Mouse (Mus musculus) layer of hippocampus, adult 2 months (tissue): ENCODE measurements around the gene Kcnj11. TPM values are rescaled to one million over a fixed set of nuclear protein-coding genes. Genes with fewer than 3 reads are reported as not detected.

Experiments used
- DNase-seq, 2 experiments: peaks; one replicate each; pipeline ENCODE4 v3.0.0; 2022; ENCODE audit warnings: low spot score in 2 of 2
- H3K27ac ChIP-seq: fragments of 200-600 bp; 2 replicates; pipeline ENCODE4 v1.8.1; 2022
- H3K4me3 ChIP-seq: fragments of 200-600 bp; 2 replicates; pipeline ENCODE4 v1.8.1; 2022; ENCODE audit warnings: mild to moderate bottlenecking
- CTCF ChIP-seq: fragments of 200-600 bp; conservative IDR thresholded peaks from 2 replicates; pipeline ENCODE4 v1.8.1; 2022; ENCODE audit warnings: antibody characterized with exemption, mild to moderate bottlenecking, moderate library complexity
- long read RNA-seq, 2 experiments: library from polyadenylated mRNA; stranded (forward); transcript quantifications; one replicate each; pipeline ENCODE4 v2.0.0; 2021; ENCODE audit warnings: borderline mapping rate in 2 of 2
- total RNA-seq, 2 experiments: library from RNA; stranded (reverse); gene quantifications; 2 replicates each; pipeline ENCODE4 v1.2.3; 2021

Kcnj11 gene
- total RNA-seq = 10 to 100 TPM; 34.2 to 37.4 TPM
- long read RNA-seq, experiment 1, transcript Kcnj11-205 (1 exons, 3,142 nt) = major isoform, 19 of 22 reads
- long read RNA-seq, experiment 1, partial matches to known transcripts = 0 of 22 reads
- long read RNA-seq, experiment 1, other reads (novel, unspliced or antisense) = 0 of 22 reads
- long read RNA-seq, experiment 2, transcript Kcnj11-205 (1 exons, 3,142 nt) = major isoform, 24 of 26 reads
- long read RNA-seq, experiment 2, partial matches to known transcripts = 0 of 26 reads
- long read RNA-seq, experiment 2, other reads (novel, unspliced or antisense) = 0 of 26 reads

DNA sequence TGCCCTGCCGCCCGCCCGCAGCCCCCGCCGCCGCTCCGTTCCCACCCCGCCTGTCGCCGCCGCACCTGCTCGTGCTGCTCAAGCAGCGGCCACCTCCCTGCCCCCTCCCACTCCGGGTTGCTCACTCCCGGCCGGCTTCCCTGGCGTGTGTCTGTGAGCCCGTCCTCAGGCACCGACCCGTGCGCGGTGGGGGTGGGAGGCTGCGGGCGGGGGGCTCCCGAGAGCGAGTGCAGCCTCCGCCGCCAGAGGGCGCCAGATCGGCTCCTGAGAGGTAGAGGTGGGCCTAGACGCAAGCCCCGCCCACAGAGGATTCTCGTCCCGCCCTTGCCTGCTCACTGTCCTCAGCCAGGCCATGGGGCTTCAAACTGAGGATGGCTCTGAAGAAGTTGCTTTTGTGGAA, at the start of gene Kcnj11:
Gene Kcnj11, minus strand, starts transcription at position 202 of the 400 bp plus-strand sequence.
- DNase-seq = peak; percentile 82 to 86
- TF ChIP-seq CTCF = peak; percentile 98
- Histone ChIP-seq H3K4me3 (peak within 1 kb of the TSS; percentile 56), H3K27ac (peak within 1 kb of the TSS; percentile 91)

DNA sequence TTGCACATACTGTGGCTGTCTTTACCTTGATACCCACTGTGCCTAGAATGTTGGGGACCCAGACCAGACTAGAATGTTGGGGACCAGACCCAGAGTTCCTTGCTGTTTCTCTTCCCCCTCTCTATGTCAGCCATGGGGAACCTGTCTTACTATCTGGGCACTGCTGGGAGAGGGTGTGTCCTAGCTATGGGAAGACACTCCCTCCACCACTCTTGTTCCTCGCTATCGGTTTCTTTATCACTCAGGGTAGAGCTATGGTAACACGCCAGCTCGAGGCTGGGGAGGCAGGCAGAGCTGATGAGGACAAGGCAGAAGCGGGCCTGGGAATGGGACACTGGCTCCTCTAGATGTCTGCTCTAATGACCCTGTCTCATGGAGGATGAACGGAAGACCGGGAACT, 46.9 kb upstream of the Kcnj11 start:
- no peak for TF ChIP-seq CTCF
- no peak overlapping the region for H3K27ac ChIP-seq
- no peak overlapping the region for H3K4me3 ChIP-seq
- DNase-seq = no peak

DNA sequence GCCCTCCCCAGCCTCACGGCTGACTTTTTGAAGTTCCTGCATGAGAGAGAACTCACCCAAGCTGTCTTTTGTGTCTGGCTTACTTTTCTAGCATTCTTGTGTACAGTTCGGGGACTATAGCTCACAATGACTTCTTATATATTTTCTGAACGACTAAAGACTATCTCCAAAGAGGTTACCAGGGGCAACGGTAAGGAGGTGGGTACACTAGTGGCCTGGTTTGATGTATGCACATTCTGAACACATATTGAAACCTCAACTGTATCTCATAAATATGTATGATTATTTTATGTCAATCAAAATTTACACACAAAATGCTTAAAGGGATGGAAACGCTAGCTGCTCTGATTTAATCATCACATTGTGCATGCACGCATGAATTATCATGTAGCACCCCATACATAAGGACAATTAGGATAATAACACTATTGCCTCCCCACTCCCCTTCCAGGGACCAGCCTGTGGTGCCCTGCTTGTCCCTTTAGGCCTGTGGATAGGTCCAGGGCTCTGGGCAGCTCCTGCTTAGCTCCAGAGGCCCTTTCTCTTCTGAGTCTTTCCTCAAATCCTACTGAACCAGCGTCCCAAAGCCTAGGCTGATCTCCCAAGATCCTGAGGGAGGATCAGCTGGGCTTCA, 46.2 kb upstream of the Kcnj11 start:
- no peak overlapping the region for H3K27ac ChIP-seq
- no peak for TF ChIP-seq CTCF
- no peak overlapping the region for H3K4me3 ChIP-seq
- no peak for DNase-seq

DNA sequence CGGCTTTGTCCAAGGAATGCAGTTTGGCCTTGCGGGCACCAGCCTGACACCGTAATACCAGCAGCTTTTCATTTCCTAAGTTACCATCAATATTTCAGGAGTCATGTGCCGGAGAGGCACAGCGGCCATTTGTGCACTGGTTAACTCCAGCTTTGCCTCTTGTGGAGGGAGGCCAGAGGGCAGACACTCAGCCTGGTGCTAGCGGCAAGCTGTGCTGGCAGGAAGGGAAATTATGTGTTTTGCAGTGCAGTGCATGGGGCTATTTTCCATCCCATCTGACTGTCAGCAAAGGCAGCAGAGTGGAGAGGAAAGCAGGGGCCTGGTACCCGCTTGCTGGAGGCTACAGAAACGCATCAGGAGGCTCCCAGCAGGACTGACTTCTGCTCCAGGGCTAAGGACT, 43.5 kb upstream of the Kcnj11 start:
- no peak for TF ChIP-seq CTCF
- no peak overlapping the region for H3K4me3 ChIP-seq
- no peak for DNase-seq
- no peak overlapping the region for H3K27ac ChIP-seq

DNA sequence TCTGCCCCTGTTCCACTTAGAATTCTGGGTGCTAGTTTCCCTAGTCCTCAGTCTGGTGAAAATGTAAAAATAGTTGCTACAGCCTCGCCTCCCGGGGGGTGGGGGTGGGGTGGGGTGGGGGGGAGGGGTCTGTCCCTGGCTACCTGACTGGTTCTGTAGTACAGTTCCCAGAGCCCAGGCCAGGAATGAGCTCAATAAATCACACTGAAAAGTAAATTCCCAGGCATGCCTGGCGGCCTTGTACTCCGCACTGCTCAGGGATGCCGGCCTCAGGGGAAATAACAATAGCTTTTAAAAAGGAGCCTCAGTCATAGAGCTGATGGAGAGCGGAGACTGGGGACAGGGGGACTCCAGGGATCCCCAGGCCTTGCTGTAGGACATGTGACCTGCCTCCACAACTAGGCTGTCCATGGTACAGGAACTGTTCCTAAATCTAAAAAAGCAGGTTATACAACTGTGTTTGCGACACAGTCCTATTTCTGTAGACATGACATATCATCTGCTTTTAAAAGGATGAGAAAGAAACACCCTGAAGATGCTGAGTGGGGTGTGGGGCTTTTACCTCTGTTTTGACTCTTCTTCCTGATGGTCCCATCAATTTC, 37.9 kb upstream of the Kcnj11 start:
- no peak for DNase-seq
- H3K4me3 ChIP-seq = no peak overlapping the region
- peak overlapping the region; percentile 73; the same call in 1 of the 2 replicates for H3K27ac ChIP-seq
- TF ChIP-seq CTCF = no peak

DNA sequence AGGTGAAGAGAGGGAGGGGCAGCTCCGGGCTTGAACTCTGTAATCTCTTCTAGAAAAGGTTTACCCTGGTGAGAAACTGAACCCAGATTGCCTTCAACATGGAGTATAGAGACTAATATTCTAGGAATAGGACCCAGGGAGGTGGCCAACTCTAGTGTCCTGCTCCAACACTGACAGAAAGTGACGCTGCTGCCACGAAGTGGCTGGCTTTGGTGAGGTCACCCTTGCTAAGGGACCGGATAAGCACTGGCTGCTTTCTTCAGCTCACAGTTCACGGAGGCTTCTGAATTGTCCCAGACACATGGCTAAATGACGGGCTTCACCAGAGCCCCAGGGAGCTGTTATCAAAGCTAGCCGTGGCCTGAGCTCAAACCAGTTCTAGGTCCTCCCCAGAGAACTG, 33.3 kb upstream of the Kcnj11 start:
- Histone ChIP-seq H3K4me3 (no peak overlapping the region), H3K27ac (no peak overlapping the region)
- no peak for TF ChIP-seq CTCF
- no peak for DNase-seq

DNA sequence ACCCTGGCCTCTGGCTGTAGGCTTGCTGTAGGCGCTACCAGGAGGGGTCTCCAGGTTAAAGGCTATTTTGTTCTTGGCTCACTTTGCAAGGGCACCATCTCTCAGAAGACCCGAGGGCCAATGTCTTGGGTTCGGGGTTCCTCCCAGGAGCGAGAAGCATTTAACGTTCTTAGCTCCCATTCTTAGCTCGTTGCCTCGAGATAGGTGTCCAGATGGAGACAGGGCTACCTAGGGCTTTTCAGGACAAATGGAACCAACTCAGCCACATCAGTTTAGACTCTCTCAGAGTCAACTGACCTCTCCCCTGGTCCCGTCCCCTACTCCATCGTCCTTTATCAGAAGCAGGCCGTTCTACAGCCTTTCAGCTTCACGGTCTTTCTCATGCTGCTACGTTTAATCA, 31.7 kb upstream of the Kcnj11 start:
- Histone ChIP-seq H3K4me3 (no peak overlapping the region), H3K27ac (peak overlapping the region; percentile 94)
- no peak for DNase-seq
- no peak for TF ChIP-seq CTCF

DNA sequence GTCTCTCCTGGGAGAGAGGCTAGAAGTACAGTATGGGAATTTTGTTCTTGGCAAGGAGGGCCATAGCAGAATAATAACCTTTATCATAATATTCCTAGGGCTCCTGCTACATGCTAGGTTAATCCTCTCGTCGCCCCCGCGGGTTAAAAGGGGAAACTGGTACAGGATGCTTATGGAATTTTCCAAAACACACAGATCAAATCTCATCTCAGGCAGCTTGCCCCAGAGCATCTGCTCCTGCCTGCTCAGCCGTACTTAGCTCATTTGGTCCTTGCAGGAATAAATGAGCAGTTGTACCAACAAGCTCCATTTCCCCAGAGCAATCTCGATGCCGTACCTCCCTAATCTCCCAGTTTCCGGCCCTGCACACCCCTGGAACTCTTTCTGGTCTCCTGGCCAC, 31.2 kb upstream of the Kcnj11 start:
- TF ChIP-seq CTCF = no peak
- Histone ChIP-seq H3K27ac (peak overlapping the region; percentile 94), H3K4me3 (no peak overlapping the region)
- DNase-seq = peak; percentile 43 to 65

DNA sequence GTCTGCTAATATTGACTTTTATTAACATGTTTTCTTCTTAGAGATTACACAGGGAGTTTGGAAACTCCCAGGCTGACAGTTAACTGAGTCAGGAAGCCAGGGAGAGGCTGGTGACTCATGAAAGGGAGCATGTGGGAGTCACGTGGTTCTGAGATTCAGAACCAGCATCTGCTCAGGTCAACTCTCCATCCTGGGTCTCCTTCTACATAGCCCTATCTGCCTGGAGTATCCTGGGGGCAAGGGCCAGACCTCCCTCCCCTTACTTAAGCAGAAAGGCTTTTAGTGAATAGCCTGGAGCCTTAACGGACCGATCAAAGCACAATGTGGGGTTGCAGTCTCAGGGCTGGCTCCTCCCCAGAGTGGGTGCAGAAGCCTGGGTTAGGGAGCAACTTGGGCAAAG, 30.7 kb upstream of the Kcnj11 start:
- Histone ChIP-seq H3K4me3 (no peak overlapping the region), H3K27ac (peak overlapping the region; percentile 94)
- no peak for TF ChIP-seq CTCF
- DNase-seq = peak; percentile 31 to 35

DNA sequence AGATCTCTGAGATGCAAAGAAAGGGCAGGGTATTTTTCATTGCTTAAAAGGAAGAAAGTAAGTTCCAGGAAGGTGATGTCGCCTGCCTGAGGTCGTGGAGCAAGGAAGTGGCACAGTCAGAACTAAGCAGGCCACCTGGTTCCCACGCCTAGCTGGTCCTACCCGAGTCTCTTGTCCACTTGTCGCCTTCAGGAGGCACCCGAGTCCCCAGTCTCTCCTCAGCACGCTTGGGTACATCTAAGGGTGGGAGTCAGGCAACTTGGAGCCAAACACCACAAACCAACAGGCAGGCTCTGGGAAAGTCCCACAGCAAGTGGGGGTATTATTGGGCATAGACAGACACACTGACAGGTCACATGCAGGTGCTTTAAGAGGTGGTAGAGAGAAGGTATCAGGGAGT, 30.2 kb upstream of the Kcnj11 start:
- TF ChIP-seq CTCF = no peak
- no peak overlapping the region for H3K4me3 ChIP-seq
- peak overlapping the region; percentile 94 for H3K27ac ChIP-seq
- no peak for DNase-seq

DNA sequence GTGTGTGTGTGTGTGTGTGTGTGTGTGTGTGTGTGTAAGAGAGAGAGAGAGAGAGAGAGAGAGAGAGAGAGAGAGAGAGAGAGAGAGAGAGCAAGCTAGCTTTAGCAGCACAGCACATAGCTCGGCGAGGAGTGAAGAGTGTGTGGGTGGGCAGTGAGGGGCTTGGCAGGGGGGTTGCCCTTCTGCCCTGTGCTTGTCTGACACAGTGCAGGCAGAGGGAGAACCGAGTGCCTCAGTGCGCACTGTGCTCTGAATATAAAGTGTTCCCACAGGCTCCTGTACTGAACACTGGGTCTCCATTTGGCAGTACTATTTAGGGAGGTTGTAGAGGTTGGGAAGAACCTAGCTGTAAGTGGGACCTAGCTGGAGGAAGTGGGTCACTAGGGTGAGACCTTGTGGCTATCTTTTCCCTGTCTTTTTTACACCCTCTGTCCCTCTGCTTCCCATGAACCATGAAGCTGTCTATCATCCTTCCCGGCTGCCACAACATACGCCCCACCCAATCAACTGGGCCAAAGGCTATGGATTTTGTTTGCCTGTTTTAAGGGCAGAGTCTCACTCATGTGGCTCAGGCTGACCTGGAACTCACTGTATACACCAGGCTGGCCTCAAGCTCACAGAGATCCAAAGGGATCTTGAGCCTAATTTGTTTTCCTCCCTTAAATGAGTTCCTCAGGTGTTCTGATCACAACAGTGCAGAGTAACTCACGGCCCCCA, 29.1 kb upstream of the Kcnj11 start:
- Histone ChIP-seq H3K4me3 (no peak overlapping the region), H3K27ac (peak overlapping the region; percentile 94; the same call in 1 of the 2 replicates)
- no peak for DNase-seq
- TF ChIP-seq CTCF = no peak

DNA sequence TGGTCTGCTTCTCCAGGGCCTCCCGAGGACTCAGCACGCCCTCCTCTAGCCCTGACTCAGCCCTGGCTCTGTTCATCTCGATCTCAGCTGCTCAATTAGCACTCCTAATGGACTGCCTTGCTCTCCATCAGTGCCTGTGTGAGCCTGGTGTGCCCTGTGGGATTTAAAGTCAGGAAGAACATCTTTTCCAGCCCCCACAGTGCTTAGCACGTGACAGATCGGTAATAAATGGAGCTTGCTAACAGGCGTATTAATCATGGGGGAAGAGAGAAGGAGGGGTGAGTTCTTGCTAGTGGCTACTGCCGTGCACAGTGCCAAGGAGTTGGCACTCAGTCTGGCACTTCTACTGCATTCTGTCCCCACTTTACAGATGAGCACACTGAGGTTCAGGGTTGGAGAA, 27.6 kb upstream of the Kcnj11 start:
- no peak overlapping the region for H3K4me3 ChIP-seq
- peak overlapping the region; percentile 36; the same call in 1 of the 2 replicates for H3K27ac ChIP-seq
- no peak for DNase-seq
- no peak for TF ChIP-seq CTCF

DNA sequence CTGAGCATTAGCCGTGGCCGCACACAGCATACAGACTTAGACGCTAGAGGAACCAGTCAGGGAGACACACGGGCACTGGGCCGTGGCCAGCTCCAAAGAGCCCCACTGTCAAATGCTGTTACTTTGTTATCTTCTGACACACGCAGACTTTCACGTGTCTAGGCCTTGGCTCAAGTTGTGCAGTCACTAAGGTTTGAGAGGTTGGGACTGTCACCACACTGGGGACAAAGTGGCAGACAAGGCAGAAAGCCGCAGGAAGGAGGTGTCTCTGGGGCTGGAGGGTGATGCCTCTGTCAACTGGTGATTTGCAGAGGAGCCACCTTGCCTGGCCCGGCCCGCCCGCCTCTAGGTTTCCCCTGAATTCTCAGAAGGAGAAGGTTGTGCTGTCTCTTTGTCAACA, 24.8 kb upstream of the Kcnj11 start:
- H3K27ac ChIP-seq = no peak overlapping the region
- DNase-seq = no peak
- no peak overlapping the region for H3K4me3 ChIP-seq
- no peak for TF ChIP-seq CTCF
